In the genomic region with DNA sequence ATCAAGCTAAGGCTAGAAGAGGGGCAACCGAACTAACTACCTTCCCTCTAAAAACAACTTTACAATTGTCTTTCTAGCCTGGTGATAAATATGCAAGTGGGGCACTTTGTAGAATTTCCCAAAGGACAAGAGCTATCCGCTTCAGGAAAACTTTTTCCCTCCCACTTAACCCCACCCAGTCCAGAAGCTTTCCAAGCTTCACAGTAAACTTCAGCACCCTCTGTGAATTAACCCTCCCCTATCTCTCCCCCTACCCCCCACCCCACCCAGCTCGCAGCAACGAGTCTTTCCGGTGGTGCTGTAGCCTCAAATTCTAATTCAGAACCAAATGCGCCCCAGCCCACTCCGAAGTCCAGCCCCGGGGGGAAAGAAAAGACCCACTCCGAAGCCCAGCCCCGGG, we compare ENCODE assay signal across 13 mouse cellular contexts. TPM values are rescaled to one million over a fixed set of nuclear protein-coding genes. Genes with fewer than 3 reads are reported as not detected.
DNase-seq lines count a peak whose midpoint lies in the region; ATAC-seq and TF ChIP-seq lines count a peak whose summit lies in the region.
"Had no signal": no experiment of that assay in that cellular context is flagged by ENCODE, and none has a peak within 500 bp of the region (broad histone marks: within the 10 kb centered on the region; RNA-seq: fewer than 3 reads in every experiment).

No protein-coding gene starts in this region.

- WGBS in heart, embryonic 16.5 days = 4% methylated on average over 9 of the region's 10 CpGs
- WGBS in midbrain, embryonic 12.5 days = 9% methylated on average over 10 of the region's 10 CpGs
- WGBS in midbrain, postnatal 0 days = 6% methylated on average over 10 of the region's 10 CpGs
- 10% methylated on average over 10 of the region's 10 CpGs for WGBS in intestine, postnatal 0 days
- 6% methylated on average over 8 of the region's 10 CpGs for WGBS in stomach, postnatal 0 days

- no peak for TF ChIP-seq CTCF in midbrain, postnatal 0 days (IDR thresholded peaks at IDR 0.05)
- no peak for TF ChIP-seq CTCF in intestine, postnatal 0 days (IDR thresholded peaks at IDR 0.05; ENCODE audit: low read depth)
- TF ChIP-seq CTCF in stomach, postnatal 0 days (IDR thresholded peaks at IDR 0.05; ENCODE audit: low read depth) = no peak

- no peaks in the 10 kb centered on the region for H3K9me3 ChIP-seq in heart, embryonic 16.5 days (replicated peaks; ENCODE audit: control insufficient read depth, low read length)
- no peaks in the 10 kb centered on the region for H3K9me3 ChIP-seq in midbrain, embryonic 12.5 days
- no peaks in the 10 kb centered on the region for H3K9me3 ChIP-seq in midbrain, postnatal 0 days (ENCODE audit: low read length)
- no peaks in the 10 kb centered on the region for H3K9me3 ChIP-seq in intestine, postnatal 0 days (ENCODE audit: control insufficient read depth)
- H3K9me3 ChIP-seq in stomach, postnatal 0 days (ENCODE audit: control insufficient read depth, low read length) = no peaks in the 10 kb centered on the region

- no peaks in the 10 kb centered on the region for H3K36me3 ChIP-seq in heart, embryonic 16.5 days (ENCODE audit: control insufficient read depth, insufficient read depth)
- no peaks in the 10 kb centered on the region for H3K36me3 ChIP-seq in midbrain, embryonic 12.5 days
- no peaks in the 10 kb centered on the region for H3K36me3 ChIP-seq in midbrain, postnatal 0 days (ENCODE audit: insufficient read depth, low read length)
- no peaks in the 10 kb centered on the region for H3K36me3 ChIP-seq in intestine, postnatal 0 days (ENCODE audit: control insufficient read depth, insufficient read depth)
- no peaks in the 10 kb centered on the region for H3K36me3 ChIP-seq in stomach, postnatal 0 days (ENCODE audit: control insufficient read depth, insufficient read depth, low read length)

- H3K4me3 ChIP-seq in heart, embryonic 16.5 days (ENCODE audit: low read length) = peak overlapping the region; percentile 11
- peak overlapping the region; percentile 12; the same call in 1 of the 2 replicates for H3K4me3 ChIP-seq in midbrain, embryonic 12.5 days
- H3K4me3 ChIP-seq in midbrain, postnatal 0 days (ENCODE audit: low read depth, low read length) = no peak overlapping the region
- 0 out of 2 replicates have a peak overlapping the region, but pooled peaks have one; percentile 56 for H3K4me3 ChIP-seq in intestine, postnatal 0 days (ENCODE audit: low read depth, low read length)
- no peak overlapping the region for H3K4me3 ChIP-seq in stomach, postnatal 0 days (ENCODE audit: low read depth, low read length)

- H3K4me1 ChIP-seq in heart, embryonic 16.5 days (ENCODE audit: control insufficient read depth, insufficient read depth, low read length) = peaks cover 26% of the 10 kb centered on the region
- peaks cover 27% of the 10 kb centered on the region for H3K4me1 ChIP-seq in midbrain, embryonic 12.5 days
- H3K4me1 ChIP-seq in midbrain, postnatal 0 days (ENCODE audit: insufficient read depth, low read length) = peaks cover 11% of the 10 kb centered on the region; the same call in 1 of the 2 replicates
- H3K4me1 ChIP-seq in intestine, postnatal 0 days (replicated peaks; ENCODE audit: control insufficient read depth, insufficient read depth, low read length) = peaks cover 6% of the 10 kb centered on the region; the same call in 1 of the 2 replicates
- H3K4me1 ChIP-seq in stomach, postnatal 0 days (replicated peaks; ENCODE audit: control insufficient read depth, insufficient read depth) = peaks cover 4% of the 10 kb centered on the region; the same call in 1 of the 2 replicates

- no peak overlapping the region for H3K9ac ChIP-seq in heart, embryonic 16.5 days (ENCODE audit: low read length)
- no peak overlapping the region for H3K9ac ChIP-seq in midbrain, embryonic 12.5 days (replicated peaks)
- H3K9ac ChIP-seq in midbrain, postnatal 0 days (replicated peaks; ENCODE audit: low read length, poor library complexity, severe bottlenecking) = no peak overlapping the region
- no peak overlapping the region for H3K9ac ChIP-seq in intestine, postnatal 0 days (ENCODE audit: low read depth, low read length)
- H3K9ac ChIP-seq in stomach, postnatal 0 days (ENCODE audit: low read length) = no peak overlapping the region

- peaks cover 56% of the 10 kb centered on the region for H3K27me3 ChIP-seq in heart, embryonic 16.5 days (ENCODE audit: control insufficient read depth, insufficient read depth, low read length)
- peaks cover 74% of the 10 kb centered on the region for H3K27me3 ChIP-seq in midbrain, embryonic 12.5 days
- H3K27me3 ChIP-seq in midbrain, postnatal 0 days (ENCODE audit: insufficient read depth, low read length) = peaks cover 45% of the 10 kb centered on the region
- H3K27me3 ChIP-seq in intestine, postnatal 0 days (replicated peaks; ENCODE audit: control insufficient read depth, insufficient read depth, low read length) = peaks cover 12% of the 10 kb centered on the region; the same call in 1 of the 2 replicates
- H3K27me3 ChIP-seq in stomach, postnatal 0 days (ENCODE audit: control insufficient read depth, insufficient read depth, low read length) = no peaks in the 10 kb centered on the region

- no peak overlapping the region for H3K27ac ChIP-seq in heart, embryonic 16.5 days (ENCODE audit: low read length)
- no peak overlapping the region for H3K27ac ChIP-seq in midbrain, embryonic 12.5 days (replicated peaks)
- H3K27ac ChIP-seq in midbrain, postnatal 0 days (ENCODE audit: low read depth, low read length) = no peak overlapping the region
- no peak overlapping the region for H3K27ac ChIP-seq in intestine, postnatal 0 days (ENCODE audit: low read depth, low read length)
- H3K27ac ChIP-seq in stomach, postnatal 0 days (replicated peaks) = no peak overlapping the region
- H3K27ac ChIP-seq: hindbrain, postnatal 0 days; macrophage had no signal

- TF ChIP-seq EP300 in stomach, postnatal 0 days (optimal IDR thresholded peaks at IDR 0.05) = no peak

- H3K4me2 ChIP-seq in heart, embryonic 16.5 days (ENCODE audit: low read depth, low read length) = peak overlapping the region; percentile 80
- H3K4me2 ChIP-seq in midbrain, embryonic 12.5 days (replicated peaks) = peak overlapping the region; percentile 9; the same call in 1 of the 2 replicates
- no peak overlapping the region for H3K4me2 ChIP-seq in midbrain, postnatal 0 days (ENCODE audit: low read depth, low read length, poor library complexity, severe bottlenecking)
- peak overlapping the region; percentile 99 for H3K4me2 ChIP-seq in intestine, postnatal 0 days (replicated peaks; ENCODE audit: low read depth)
- H3K4me2 ChIP-seq in stomach, postnatal 0 days (replicated peaks; ENCODE audit: low read depth) = peak overlapping the region; percentile 98

- ATAC-seq in heart, embryonic 16.5 days (replicated peaks; ENCODE audit: extremely low read depth, insufficient read depth, low FRiP score) = no peak
- ATAC-seq in midbrain, embryonic 12.5 days (ENCODE audit: low FRiP score, low read depth) = no peak
- ATAC-seq in midbrain, postnatal 0 days (ENCODE audit: low FRiP score) = no peak
- ATAC-seq in intestine, postnatal 0 days = no peak
- ATAC-seq in stomach, postnatal 0 days (ENCODE audit: low FRiP score, low TSS enrichment) = no peak
- ATAC-seq: CD4-positive, CD25-positive, alpha-beta regulatory T cell, adult 4 months; hindbrain, postnatal 0 days had no signal

- no peak for DNase-seq in heart, adult 18-20 months
- no peak for DNase-seq in midbrain, postnatal 0 days (ENCODE audit: low spot score)
- no peak for DNase-seq in stomach, postnatal 0 days (ENCODE audit: low spot score)
- DNase-seq in gastrocnemius, adult 8-10 months (ENCODE audit: low spot score in 2 of 2) = no peak
- no peak for DNase-seq in thymus, postnatal 4 days

RNA-seq across cellular contexts. Expression of a gene that starts 2.5 kb away (rescaled TPM):
- polyA plus RNA-seq in heart, embryonic 16.5 days (2015; fragmentation: Nextera tagmentation; extraction: Ambion mirVana) = 0.14 and 0.76 TPM in 2 replicates
- total RNA-seq in heart, adult 18-20 months (2021) = not detected
- not detected in 2 replicates for polyA plus RNA-seq in midbrain, embryonic 12.5 days (2016; fragmentation: Nextera tagmentation; extraction: Ambion mirVana)
- not detected in 2 replicates for total RNA-seq in midbrain, postnatal 0 days (2014; rRNA removed)
- polyA plus RNA-seq in midbrain, postnatal 0 days (2015; fragmentation: Nextera tagmentation; extraction: Ambion mirVana) = not detected in 2 replicates
- 7.5 and 7.9 TPM in 2 replicates for polyA plus RNA-seq in intestine, postnatal 0 days (2015; fragmentation: Nextera tagmentation; extraction: Ambion mirVana)
- 9.8 and 11.9 TPM in 2 replicates for polyA plus RNA-seq in stomach, postnatal 0 days (2015; fragmentation: Nextera tagmentation; extraction: Ambion mirVana)
- total RNA-seq in gastrocnemius, adult 8-10 months (2022) = not detected
- total RNA-seq: common myeloid progenitor, adult 5-6 weeks; hindbrain, postnatal 0 days had no signal
- polyA plus RNA-seq: CD4-positive, CD25-positive, alpha-beta regulatory T cell, adult 4 months; macrophage; neural tube, embryonic 11.5 days had no signal

RNA-seq across cellular contexts. Expression of a gene that starts 39.3 kb away (rescaled TPM):
- polyA plus RNA-seq in heart, embryonic 16.5 days (2015; fragmentation: Nextera tagmentation; extraction: Ambion mirVana) = 27.2 and 28.0 TPM in 2 replicates
- 10 to 100 TPM; 27.4 to 27.5 TPM for total RNA-seq in heart, adult 18-20 months (2021)
- 46.0 and 47.1 TPM in 2 replicates for polyA plus RNA-seq in midbrain, embryonic 12.5 days (2016; fragmentation: Nextera tagmentation; extraction: Ambion mirVana)
- total RNA-seq in midbrain, postnatal 0 days (2014; rRNA removed) = 24.5 and 37.7 TPM in 2 replicates
- polyA plus RNA-seq in midbrain, postnatal 0 days (2015; fragmentation: Nextera tagmentation; extraction: Ambion mirVana) = 17.7 and 19.2 TPM in 2 replicates
- 34.9 and 40.9 TPM in 2 replicates for polyA plus RNA-seq in intestine, postnatal 0 days (2015; fragmentation: Nextera tagmentation; extraction: Ambion mirVana)
- 20.9 and 21.4 TPM in 2 replicates for polyA plus RNA-seq in stomach, postnatal 0 days (2015; fragmentation: Nextera tagmentation; extraction: Ambion mirVana)
- 10 to 100 TPM; 19.3 to 28.7 (median 23.0) TPM for total RNA-seq in gastrocnemius, adult 8-10 months (2022)

RNA-seq across cellular contexts. Expression of a gene that starts 39.3 kb away (rescaled TPM):
- polyA plus RNA-seq in heart, embryonic 16.5 days (2015; fragmentation: Nextera tagmentation; extraction: Ambion mirVana) = 2.9 and 3.9 TPM in 2 replicates
- total RNA-seq in heart, adult 18-20 months (2021) = 10 to 100 TPM in 1 of 2 experiments, 1 to 10 TPM in 1; 8.8 to 10.7 TPM
- polyA plus RNA-seq in midbrain, embryonic 12.5 days (2016; fragmentation: Nextera tagmentation; extraction: Ambion mirVana) = not detected in 2 replicates
- total RNA-seq in midbrain, postnatal 0 days (2014; rRNA removed) = not detected in 2 replicates
- polyA plus RNA-seq in midbrain, postnatal 0 days (2015; fragmentation: Nextera tagmentation; extraction: Ambion mirVana) = 3.8 TPM in 1 of 2 replicates, not detected in the other
- polyA plus RNA-seq in intestine, postnatal 0 days (2015; fragmentation: Nextera tagmentation; extraction: Ambion mirVana) = 8.0 and 12.4 TPM in 2 replicates
- 2.4 and 2.5 TPM in 2 replicates for polyA plus RNA-seq in stomach, postnatal 0 days (2015; fragmentation: Nextera tagmentation; extraction: Ambion mirVana)
- total RNA-seq in gastrocnemius, adult 8-10 months (2022) = 1 to 10 TPM; 2.1 to 8.4 (median 5.7) TPM
- total RNA-seq: common myeloid progenitor, adult 5-6 weeks; hindbrain, postnatal 0 days had no signal
- polyA plus RNA-seq: neural tube, embryonic 11.5 days had no signal

RNA-seq across cellular contexts. Expression of a gene that starts 58.7 kb away (rescaled TPM):
- 79.2 and 95.3 TPM in 2 replicates for polyA plus RNA-seq in heart, embryonic 16.5 days (2015; fragmentation: Nextera tagmentation; extraction: Ambion mirVana)
- 10 to 100 TPM; 59.7 to 65.9 TPM for total RNA-seq in heart, adult 18-20 months (2021)
- polyA plus RNA-seq in midbrain, embryonic 12.5 days (2016; fragmentation: Nextera tagmentation; extraction: Ambion mirVana) = 93.3 and 97.2 TPM in 2 replicates
- 62.3 and 69.0 TPM in 2 replicates for total RNA-seq in midbrain, postnatal 0 days (2014; rRNA removed)
- polyA plus RNA-seq in midbrain, postnatal 0 days (2015; fragmentation: Nextera tagmentation; extraction: Ambion mirVana) = 57.2 and 58.0 TPM in 2 replicates
- 116 and 123 TPM in 2 replicates for polyA plus RNA-seq in intestine, postnatal 0 days (2015; fragmentation: Nextera tagmentation; extraction: Ambion mirVana)
- polyA plus RNA-seq in stomach, postnatal 0 days (2015; fragmentation: Nextera tagmentation; extraction: Ambion mirVana) = 63.5 and 64.0 TPM in 2 replicates
- total RNA-seq in gastrocnemius, adult 8-10 months (2022) = 10 to 100 TPM; 57.8 to 66.5 (median 58.9) TPM

RNA-seq across cellular contexts. Expression of a gene that starts 59.0 kb away (rescaled TPM):
- 26.0 and 28.0 TPM in 2 replicates for polyA plus RNA-seq in heart, embryonic 16.5 days (2015; fragmentation: Nextera tagmentation; extraction: Ambion mirVana)
- total RNA-seq in heart, adult 18-20 months (2021) = 10 to 100 TPM; 16.2 to 17.9 TPM
- polyA plus RNA-seq in midbrain, embryonic 12.5 days (2016; fragmentation: Nextera tagmentation; extraction: Ambion mirVana) = 15.2 and 17.5 TPM in 2 replicates
- 4.3 and 4.4 TPM in 2 replicates for total RNA-seq in midbrain, postnatal 0 days (2014; rRNA removed)
- 5.6 and 6.2 TPM in 2 replicates for polyA plus RNA-seq in midbrain, postnatal 0 days (2015; fragmentation: Nextera tagmentation; extraction: Ambion mirVana)
- polyA plus RNA-seq in intestine, postnatal 0 days (2015; fragmentation: Nextera tagmentation; extraction: Ambion mirVana) = 8.8 and 9.6 TPM in 2 replicates
- polyA plus RNA-seq in stomach, postnatal 0 days (2015; fragmentation: Nextera tagmentation; extraction: Ambion mirVana) = 6.8 and 8.4 TPM in 2 replicates
- 10 to 100 TPM; 11.8 to 13.8 (median 13.1) TPM for total RNA-seq in gastrocnemius, adult 8-10 months (2022)

Comparison
In these comparisons a context has a peak if more than half of its experiments do, and no peak if none do; other contexts are left out.
1. H3K4me3 ChIP-seq: peak in heart, embryonic 16.5 days (single experiment), midbrain, embryonic 12.5 days (single experiment) and intestine, postnatal 0 days (single experiment); none in midbrain, postnatal 0 days (single experiment) and stomach, postnatal 0 days (single experiment).